Mouse (Mus musculus): ENCODE results near the gene 4921507P07Rik.
"Not testable (repeated sequence)": the region's sequence is repeated elsewhere in the genome, so short reads cannot be mapped to it uniquely, and the experiment has no call there.

The 4921507P07Rik gene

DNA sequence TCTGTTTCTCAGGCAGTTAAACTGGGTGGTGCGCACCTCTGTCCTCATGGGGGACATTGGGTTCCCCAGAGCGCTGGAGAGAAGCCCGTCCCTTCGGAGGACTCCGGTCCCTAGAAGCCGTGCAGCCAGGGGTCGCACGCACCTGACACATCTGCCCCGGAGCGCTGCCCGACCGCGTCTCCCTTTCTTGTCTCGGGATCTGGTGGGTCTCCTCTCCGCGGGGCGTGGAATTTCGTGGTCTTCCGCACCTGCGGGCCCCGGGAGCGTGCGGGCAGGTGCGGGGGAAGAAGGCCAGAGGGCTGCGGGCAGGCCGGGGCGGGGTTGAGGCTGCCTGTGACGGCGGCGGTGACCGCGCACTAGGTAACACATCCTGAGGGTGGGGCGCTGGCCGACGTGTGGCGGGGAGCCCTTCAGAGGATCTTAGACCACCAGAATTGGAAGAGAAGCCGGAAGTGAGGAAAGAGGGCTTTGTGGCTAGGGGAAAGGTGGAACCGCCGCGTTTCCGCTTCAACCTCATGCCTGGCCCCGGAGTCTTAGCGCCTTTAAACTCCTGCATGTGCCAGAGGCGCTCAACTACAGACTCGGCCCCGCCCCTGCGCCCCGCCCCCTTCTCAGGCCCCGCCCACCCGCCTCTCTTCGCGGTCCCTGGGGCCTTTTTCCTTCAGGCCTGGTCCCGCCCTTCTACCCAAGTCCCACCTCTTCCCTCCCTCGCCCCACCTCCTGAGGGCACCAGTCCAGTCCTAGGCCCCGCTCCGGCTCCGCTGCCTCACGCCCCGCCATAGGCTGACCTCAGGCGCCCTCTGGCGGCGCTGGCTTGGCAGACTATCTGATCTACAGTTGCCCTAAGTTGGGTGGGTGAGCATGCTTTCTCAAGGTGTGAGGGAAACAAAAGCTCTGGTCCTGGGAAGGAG lies at the start of gene 4921507P07Rik:
Gene 4921507P07Rik (minus strand): TSS at position 332 of the 911 bp plus-strand sequence.
- DNase-seq, result peak; percentile 88

- DNase-seq, result no peak
These were observed 48.3 kb upstream of the 4921507P07Rik start for GRCm38 (mm10) chr6:50644701-50645100.

DNA sequence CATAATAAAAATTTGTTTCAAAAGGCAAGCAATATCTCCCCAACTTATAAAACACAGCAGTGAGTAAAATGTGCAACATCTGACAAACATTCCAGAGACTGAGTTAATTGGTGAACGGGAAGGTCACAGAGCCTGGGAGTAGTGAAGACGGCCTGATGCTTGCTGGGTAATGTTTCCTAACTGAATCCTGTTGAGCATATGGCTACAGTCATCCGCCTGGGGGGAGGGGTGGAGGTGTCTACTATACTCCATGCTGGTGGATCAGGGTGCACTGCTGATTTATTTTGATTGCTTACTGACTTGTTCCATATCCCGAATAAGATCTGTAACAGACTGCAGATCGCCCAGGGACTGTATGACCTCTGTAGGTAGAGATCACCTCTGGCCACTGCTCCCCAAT lies 45.5 kb upstream of the 4921507P07Rik start:
- no peak for DNase-seq

DNA sequence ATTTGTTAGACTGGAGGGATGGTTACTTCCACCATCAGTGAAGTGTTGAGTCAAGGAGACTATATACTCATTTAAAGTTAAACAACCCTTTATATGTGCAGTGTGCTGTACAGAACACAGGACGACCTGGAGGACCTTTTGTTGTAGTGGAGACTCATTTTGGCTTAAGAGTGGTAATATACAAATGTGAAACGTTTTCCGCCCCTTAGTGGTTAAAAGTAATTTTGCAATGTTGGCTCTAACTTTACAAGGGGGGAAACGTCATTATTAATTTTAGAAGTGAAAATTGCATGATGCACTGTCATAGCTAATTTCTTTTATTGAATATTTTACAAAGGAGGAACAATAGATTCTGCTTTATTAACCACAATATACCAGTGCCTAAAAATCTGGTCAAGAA lies 43.9 kb upstream of the 4921507P07Rik start:
- DNase-seq, result no peak

- no peak for DNase-seq
These were observed 43.2 kb upstream of the 4921507P07Rik start for GRCm38 (mm10) chr6:50639656-50640055.

DNA sequence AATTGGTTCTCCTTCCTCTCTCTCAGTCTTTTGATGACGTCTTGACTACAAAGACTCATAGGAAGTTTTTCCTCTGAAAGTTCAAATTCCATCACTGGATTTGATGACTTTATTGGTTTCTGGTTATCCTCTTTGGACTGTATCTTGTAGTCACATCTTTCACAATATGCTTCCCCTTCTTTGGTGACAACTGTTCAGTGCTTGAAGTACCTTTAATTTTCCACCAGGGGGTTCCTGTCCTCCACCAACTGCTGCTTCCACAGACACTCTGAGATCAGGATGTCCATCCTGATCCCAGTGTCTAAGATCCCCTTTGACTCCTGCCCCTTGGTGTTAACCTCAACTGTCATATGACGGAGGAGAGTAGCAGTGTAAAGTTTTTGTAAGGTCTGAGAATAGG lies 29.7 kb upstream of the 4921507P07Rik start:
- DNase-seq, result not testable (repeated sequence)

DNA sequence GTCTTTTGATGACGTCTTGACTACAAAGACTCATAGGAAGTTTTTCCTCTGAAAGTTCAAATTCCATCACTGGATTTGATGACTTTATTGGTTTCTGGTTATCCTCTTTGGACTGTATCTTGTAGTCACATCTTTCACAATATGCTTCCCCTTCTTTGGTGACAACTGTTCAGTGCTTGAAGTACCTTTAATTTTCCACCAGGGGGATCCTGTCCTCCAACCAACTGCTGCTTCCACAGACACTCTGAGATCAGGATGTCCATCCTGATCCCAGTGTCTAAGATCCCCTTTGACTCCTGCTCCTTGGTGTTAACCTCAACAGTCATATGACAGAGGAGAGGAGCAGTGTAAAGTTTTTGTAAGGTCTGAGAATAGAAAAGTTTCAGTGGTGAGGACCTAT lies 21.8 kb upstream of the 4921507P07Rik start:
- DNase-seq, result not testable (repeated sequence)

DNA sequence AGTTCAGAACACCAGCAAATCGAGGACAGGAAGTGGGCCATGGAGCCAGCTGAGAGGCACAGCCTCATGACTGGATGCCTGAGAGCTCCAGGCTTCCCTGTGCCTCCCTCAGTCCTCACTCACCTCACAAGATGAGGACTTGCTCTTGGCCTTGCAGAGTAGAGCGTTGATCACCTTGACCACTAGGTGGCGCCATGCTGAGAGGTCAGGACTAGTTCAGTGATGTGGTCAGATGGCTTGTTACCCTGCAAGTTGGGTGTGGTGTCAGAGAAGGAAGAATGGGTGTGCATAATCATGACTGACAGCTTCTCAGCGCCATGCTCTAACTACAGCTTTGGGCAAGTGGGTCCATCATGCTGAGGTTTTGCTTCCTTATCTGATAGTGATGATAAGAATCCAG lies 5.2 kb upstream of the 4921507P07Rik start:
- DNase-seq, result no peak

GRCm38 (mm10) chr6:50598560-50598959 lies 2.1 kb upstream of the 4921507P07Rik start:
- peak; percentile 56 for DNase-seq

- DNase-seq, result no peak
These were observed 2.1 kb downstream of the 4921507P07Rik start for GRCm38 (mm10) chr6:50594372-50594771.

GRCm38 (mm10) chr6:50593334-50593845 lies 3.0 kb downstream of the 4921507P07Rik start:
- DNase-seq, result no peak

- DNase-seq, result no peak
These were observed 6.2 kb downstream of the 4921507P07Rik start for GRCm38 (mm10) chr6:50590234-50590633.

DNA sequence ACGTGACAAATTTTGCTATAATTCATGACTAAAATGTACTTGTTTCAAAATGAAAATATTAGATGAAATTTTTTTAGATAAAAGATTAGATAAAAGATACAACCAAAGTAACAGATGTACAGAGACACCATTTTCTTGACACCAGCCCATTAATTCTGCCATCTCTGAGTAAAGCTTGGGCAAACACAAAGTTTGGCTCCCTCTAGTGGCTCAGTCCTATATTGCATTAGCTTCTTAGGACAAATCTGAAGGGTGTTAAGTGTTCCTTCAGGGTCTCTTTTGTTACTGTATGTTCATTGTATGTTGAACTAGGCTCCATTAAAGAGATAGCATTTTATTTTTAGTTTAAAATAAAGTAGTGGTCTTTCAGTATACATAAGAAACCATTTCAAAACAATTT lies 8.2 kb downstream of the 4921507P07Rik start:
- DNase-seq, result peak; percentile 33

DNA sequence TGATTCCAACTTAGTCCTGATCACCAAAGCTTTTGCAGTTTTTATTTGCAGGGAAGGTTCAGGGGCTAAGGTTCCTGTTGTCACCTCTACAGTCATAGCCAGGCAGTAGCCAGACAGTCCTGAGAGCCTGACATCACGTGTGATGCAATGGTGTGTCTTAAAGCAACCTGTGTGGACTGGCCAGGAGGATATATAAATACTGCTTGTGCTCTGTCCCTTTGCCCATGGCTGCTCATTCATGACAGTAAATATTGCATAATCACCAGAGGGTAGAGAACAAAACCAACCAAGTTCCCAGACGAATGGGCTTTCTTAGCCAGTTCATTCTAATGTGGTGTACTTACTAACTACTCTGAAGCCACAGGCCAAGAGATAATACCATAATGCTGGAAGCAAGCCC lies 9.0 kb downstream of the 4921507P07Rik start:
- DNase-seq, result no peak

DNA sequence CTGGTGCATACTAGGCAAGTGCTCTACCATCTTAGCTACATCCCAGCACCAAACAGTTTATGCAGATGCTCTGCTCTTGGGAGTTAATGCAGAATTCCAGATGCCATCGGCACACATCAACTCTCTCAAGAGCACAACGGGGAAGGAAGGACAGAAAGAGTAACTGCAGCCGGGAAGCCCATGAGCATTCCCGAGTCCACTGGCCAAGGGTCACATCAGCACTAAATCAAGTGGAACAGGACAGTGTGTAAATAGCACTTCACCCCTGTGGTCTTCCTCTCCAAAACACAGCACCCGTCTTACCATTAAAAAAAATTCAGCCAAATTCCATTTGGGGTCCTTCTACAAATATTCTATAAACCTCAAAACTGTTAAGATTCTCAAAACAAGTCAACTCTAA lies 10.1 kb downstream of the 4921507P07Rik start:
- DNase-seq, result no peak

- no peak for DNase-seq
These were observed 10.7 kb downstream of the 4921507P07Rik start for GRCm38 (mm10) chr6:50585733-50586132.

DNA sequence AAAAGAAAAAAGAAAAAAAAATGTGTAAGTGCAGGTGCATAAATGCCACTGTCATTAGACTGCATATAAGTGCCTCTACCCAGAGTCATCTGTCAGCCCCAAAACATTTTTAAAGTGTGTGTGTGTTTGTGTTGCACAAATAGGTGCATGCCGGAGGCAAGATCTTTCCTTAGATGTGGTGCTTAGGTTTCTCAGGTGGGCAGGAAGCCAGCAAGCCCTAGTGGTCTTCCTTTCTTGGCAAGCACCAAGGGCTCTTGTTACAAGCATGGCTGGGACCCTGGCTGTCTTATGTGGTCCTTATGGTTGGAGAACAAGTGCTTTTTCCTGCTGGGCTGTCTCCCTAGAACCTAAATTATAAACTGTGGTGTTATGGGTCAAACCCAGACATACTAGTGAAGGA lies 24.8 kb downstream of the 4921507P07Rik start:
- no peak for DNase-seq

GRCm38 (mm10) chr6:50566997-50567255 lies 29.5 kb downstream of the 4921507P07Rik start:
- DNase-seq, result no peak

DNA sequence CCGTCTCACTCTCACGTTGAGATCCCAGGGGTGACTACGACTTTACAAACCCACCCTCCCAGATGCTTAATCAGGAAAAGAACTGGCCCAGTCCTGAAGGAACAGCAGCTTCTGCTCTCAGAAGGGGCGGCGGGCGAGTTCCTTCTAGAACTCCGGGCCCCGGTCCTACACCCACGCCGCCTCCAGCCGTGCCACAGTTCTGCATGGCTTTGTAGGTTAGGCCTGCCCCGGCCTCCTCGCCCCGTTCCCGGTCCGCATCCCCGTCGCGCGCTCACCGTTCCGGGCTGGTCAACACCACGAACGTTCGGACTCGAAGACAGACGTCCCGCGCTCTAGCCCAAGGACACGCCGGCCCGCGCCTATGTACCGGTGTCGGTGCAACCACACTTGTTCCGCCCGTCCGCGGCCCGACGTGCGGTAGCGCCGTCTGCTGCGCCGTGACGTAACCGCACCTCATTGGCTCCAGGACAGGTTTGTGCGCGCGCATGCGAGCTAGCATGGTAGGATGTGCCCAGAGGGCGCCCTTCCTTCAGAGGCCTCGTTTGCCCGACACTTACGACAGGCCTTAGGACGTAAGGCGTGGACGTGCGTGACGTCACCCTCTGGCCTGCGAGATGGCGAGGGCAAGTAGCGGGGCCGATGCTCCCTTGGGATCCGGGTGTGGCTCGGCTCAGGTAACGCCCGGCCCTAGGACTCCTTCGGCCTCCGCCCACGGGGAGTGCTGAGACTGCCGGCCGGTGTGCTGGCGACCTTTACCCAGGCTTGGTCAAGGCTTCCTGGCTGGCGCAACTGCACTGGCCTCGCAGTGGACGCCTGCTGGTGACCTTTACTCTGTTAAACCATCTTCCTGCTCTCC lies 30.1 kb downstream of the 4921507P07Rik start, which contains the start of gene Cycs:
Gene Cycs (minus strand): TSS at position 398 of the 856 bp plus-strand sequence.
- DNase-seq, result peak; percentile 99

DNA sequence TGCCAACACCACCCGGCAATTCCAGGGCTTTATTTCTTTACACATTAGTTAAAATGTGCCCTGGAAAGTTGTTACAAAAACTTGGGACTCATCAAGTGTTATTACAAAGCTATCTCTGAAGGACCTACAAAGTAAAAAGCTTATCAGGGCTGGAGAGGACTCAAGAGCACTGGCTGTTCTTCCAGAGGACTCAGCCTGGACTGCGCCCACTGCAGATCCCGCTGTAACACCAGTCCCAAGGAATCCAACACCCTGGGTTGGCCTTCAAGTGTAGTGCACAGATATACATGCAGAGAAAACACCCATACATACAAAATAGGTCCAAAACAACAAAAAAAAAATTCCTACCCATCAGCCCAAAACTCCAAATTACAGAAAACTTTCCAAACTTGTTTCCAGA lies 32.8 kb downstream of the 4921507P07Rik start:
- DNase-seq, result no peak

GRCm38 (mm10) chr6:50562421-50562820 lies 34.0 kb downstream of the 4921507P07Rik start:
- no peak for DNase-seq

DNA sequence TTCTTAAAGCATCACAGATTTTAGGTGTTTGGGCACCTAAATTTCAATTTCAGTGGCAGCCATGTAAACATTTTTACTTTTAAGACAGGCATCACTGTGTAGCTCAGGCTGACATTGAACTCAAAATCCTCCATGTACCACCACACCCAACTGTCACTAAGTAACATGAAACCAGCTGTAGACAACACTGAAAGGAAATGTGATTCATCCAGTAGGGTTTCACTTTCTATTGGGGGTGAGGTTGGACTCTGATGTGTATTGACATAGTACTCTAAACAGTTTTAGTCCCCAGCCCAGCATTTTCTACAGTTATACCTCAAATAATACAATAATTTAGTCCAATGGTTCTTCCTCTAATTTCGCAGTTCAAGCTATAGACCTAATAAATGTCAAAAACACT lies 35.7 kb downstream of the 4921507P07Rik start:
- no peak for DNase-seq

DNA sequence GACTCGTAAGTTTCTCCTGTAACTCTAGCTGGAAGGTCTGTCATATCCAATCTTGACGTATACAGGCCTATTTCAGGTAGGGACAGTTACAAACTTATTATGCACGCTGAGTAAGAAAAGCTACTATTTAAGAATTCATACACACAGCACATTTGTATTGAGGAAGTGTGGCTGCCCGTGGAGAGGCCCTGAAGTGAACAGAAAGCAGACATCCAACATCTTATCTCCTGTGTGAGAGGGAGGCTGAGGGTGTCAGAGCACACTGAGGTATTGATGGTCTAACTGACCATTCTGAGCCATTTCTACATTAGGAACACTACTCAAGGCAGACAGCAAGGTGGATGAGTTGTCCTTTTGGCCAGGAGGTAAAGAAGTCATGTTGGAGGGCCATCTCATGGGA lies 37.6 kb downstream of the 4921507P07Rik start:
- DNase-seq, result no peak

- DNase-seq, result no peak
These were observed 38.9 kb downstream of the 4921507P07Rik start for GRCm38 (mm10) chr6:50557566-50557965.

Measured in right cerebral cortex, postnatal 4 days (tissue).